Mouse (Mus musculus): ENCODE measurements around the gene Gm3411. TPM values are rescaled to one million over a fixed set of nuclear protein-coding genes. Genes with fewer than 3 reads are reported as not detected.
"Not testable (repeated sequence)": the region's sequence is repeated elsewhere in the genome, so short reads cannot be mapped to it uniquely, and the experiment has no call there.

Gm3411 gene
- 0.28 and 0.54 TPM in 2 replicates for polyA plus RNA-seq (2015; fragmentation: Nextera tagmentation; extraction: Ambion mirVana)

- H3K36me3 ChIP-seq (ENCODE audit: control insufficient read depth, insufficient read depth, low read length); H3K9me3 ChIP-seq (ENCODE audit: control insufficient read depth, low read length); H3K27ac ChIP-seq (replicated peaks); H3K9ac ChIP-seq (ENCODE audit: low read length); ATAC-seq (ENCODE audit: low FRiP score, low TSS enrichment); H3K4me1 ChIP-seq (replicated peaks; ENCODE audit: control insufficient read depth, insufficient read depth); H3K27me3 ChIP-seq (ENCODE audit: control insufficient read depth, insufficient read depth, low read length): not testable (repeated sequence)
- peak within 1 kb of the TSS; percentile 55 for H3K4me2 ChIP-seq (replicated peaks; ENCODE audit: low read depth)
- H3K4me3 ChIP-seq (ENCODE audit: low read depth, low read length), result peak within 1 kb of the TSS; percentile 37
- 4% methylated on average over 26 of the region's 57 CpGs for WGBS
- DNase-seq (ENCODE audit: low spot score), result peak; percentile 23
Observed at GRCm38 (mm10) chr14:6286931-6287715, at the start of gene Gm3411. Gm3411 (minus strand) TSS chr14:6287250.

GRCm38 (mm10) chr14:6304743-6305142, 17.7 kb upstream of the Gm3411 start, which contains the start of gene Gm21103:
Gm21103 (minus strand) TSS chr14:6304843.
- not testable (repeated sequence) for H3K4me1 ChIP-seq (replicated peaks; ENCODE audit: control insufficient read depth, insufficient read depth); H3K4me3 ChIP-seq (ENCODE audit: low read depth, low read length); H3K27ac ChIP-seq (replicated peaks); H3K27me3 ChIP-seq (ENCODE audit: control insufficient read depth, insufficient read depth, low read length); H3K9ac ChIP-seq (ENCODE audit: low read length); H3K9me3 ChIP-seq (ENCODE audit: control insufficient read depth, low read length); DNase-seq (ENCODE audit: low spot score); H3K4me2 ChIP-seq (replicated peaks; ENCODE audit: low read depth); ATAC-seq (ENCODE audit: low FRiP score, low TSS enrichment); H3K36me3 ChIP-seq (ENCODE audit: control insufficient read depth, insufficient read depth, low read length)
- WGBS, result 83% methylated on average over 2 of the region's 2 CpGs

- not testable (repeated sequence) for H3K36me3 ChIP-seq (ENCODE audit: control insufficient read depth, insufficient read depth, low read length); H3K9me3 ChIP-seq (ENCODE audit: control insufficient read depth, low read length); H3K27me3 ChIP-seq (ENCODE audit: control insufficient read depth, insufficient read depth, low read length); ATAC-seq (ENCODE audit: low FRiP score, low TSS enrichment); H3K4me1 ChIP-seq (replicated peaks; ENCODE audit: control insufficient read depth, insufficient read depth); H3K9ac ChIP-seq (ENCODE audit: low read length); H3K4me3 ChIP-seq (ENCODE audit: low read depth, low read length); H3K4me2 ChIP-seq (replicated peaks; ENCODE audit: low read depth); DNase-seq (ENCODE audit: low spot score); H3K27ac ChIP-seq (replicated peaks)
- 55% methylated on average over 1 of the region's 2 CpGs for WGBS
Observed at GRCm38 (mm10) chr14:6219192-6219591, 67.9 kb downstream of the Gm3411 start, which contains the start of gene Gm21560. Gm21560 (minus strand) TSS chr14:6219292.

Other genes with a start within 250 kb of the Gm3411 start
- not detected in 2 replicates for gene Gm6337, start 229.0 kb downstream of the Gm3411 start, polyA plus RNA-seq (2015; fragmentation: Nextera tagmentation; extraction: Ambion mirVana)
- gene Gm8206, start 193.3 kb downstream of the Gm3411 start, polyA plus RNA-seq (2015; fragmentation: Nextera tagmentation; extraction: Ambion mirVana), result 0.80 and 0.86 TPM in 2 replicates
- 0.68 and 0.85 TPM in 2 replicates for gene Gm3468, start 178.6 kb downstream of the Gm3411 start, polyA plus RNA-seq (2015; fragmentation: Nextera tagmentation; extraction: Ambion mirVana)
- not detected in 2 replicates for gene Gm3476, start 161.4 kb downstream of the Gm3411 start, polyA plus RNA-seq (2015; fragmentation: Nextera tagmentation; extraction: Ambion mirVana)
- not detected in 2 replicates for gene Gm21560, start 68.0 kb downstream of the Gm3411 start, polyA plus RNA-seq (2015; fragmentation: Nextera tagmentation; extraction: Ambion mirVana)
- gene Gm21103, start 17.6 kb upstream of the Gm3411 start, polyA plus RNA-seq (2015; fragmentation: Nextera tagmentation; extraction: Ambion mirVana), result not detected in 2 replicates
- gene Gm3618, start 56.4 kb upstream of the Gm3411 start, polyA plus RNA-seq (2015; fragmentation: Nextera tagmentation; extraction: Ambion mirVana), result not detected in 2 replicates
- gene Gm16440, start 103.1 kb upstream of the Gm3411 start, polyA plus RNA-seq (2015; fragmentation: Nextera tagmentation; extraction: Ambion mirVana), result not detected in 2 replicates
- gene Gm3591, start 125.2 kb upstream of the Gm3411 start, polyA plus RNA-seq (2015; fragmentation: Nextera tagmentation; extraction: Ambion mirVana), result 0.13 and 0.21 TPM in 2 replicates
- gene Gm3594, start 157.4 kb upstream of the Gm3411 start, polyA plus RNA-seq (2015; fragmentation: Nextera tagmentation; extraction: Ambion mirVana), result not detected in 2 replicates